Mouse (Mus musculus) heart, adult 8-10 months (tissue): ENCODE measurements around the gene Pde6d. TPM values are rescaled to one million over a fixed set of nuclear protein-coding genes. Genes with fewer than 3 reads are reported as not detected.
"Not testable (repeated sequence)": the region's sequence is repeated elsewhere in the genome, so short reads cannot be mapped to it uniquely, and the experiment has no call there.

Source experiments
- DNase-seq: peaks from one replicate; pipeline ENCODE4 v3.0.0; 2022; ENCODE audit warnings: low spot score
- total RNA-seq, 4 experiments: library from RNA; stranded (reverse); gene quantifications; 2 replicates each; pipeline ENCODE4 v1.2.4; 2022

Pde6d gene
- total RNA-seq, 4 experiments from 2014 or later: 38.9 to 47.2 (median 44.3) TPM

DNA sequence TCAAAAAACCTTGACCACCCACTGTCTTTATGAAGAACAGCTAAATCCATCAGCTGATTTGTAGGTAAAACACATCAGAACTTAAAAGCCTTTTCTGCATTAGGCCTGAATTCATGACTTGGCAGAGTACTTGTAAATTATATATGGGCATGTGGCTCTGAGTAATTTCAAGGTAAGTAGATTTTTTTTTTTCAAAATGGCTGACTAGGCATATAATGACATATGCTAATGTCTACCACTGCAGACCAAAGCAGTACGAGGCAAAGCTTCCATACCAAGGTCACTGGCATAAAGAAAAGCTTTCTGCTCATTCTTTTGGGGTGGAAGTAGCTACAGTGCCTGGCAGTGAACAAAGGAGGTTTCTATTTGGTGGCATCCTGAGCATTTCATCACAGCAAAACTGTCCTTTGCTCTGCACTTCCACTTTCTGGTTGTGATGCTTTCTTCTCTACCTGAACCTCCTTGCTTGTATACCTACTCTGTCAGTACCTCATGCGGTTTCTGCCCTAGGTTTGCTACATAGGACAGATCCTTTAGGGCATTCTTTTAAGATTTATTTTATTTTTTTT, 13.1 kb downstream of the Pde6d start:
- DNase-seq: no peak

DNA sequence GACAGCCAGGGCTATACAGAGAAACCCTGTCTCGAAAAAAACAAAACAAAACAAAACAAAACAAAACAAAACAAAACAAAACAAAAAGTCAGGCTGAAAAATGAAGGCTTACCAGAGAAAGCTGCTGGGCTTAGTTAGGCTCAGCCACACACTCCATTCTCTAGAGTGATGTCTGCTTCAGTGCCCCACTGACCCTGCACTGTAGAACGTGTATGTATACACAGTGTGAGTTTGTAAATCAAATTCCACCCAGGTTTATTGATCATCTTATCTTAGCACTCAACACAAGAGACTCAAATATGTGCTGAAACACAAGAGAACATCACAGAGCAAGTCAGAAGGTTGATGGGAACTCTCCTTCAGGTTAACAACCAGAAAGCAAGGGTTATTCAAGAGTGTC, 14.0 kb downstream of the Pde6d start:
- no peak for DNase-seq

DNA sequence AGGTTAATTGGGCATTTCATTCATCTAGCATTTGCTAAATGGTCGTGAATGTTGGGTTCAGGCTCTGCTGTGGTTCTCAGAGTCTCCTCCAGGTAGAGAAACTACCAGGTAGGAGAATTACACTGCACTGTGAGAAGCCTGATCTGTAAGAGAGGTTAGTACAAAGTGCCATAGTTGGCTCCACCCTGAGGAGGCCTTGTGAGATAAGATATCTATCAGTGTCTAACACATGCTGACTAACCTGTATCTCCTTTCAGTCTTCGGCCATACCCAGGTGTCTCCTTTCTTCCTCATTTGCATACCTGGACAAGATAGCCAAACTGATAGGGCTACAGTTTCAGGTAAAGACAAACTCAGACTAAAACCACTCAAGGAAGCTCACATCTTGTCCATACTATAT, 19.8 kb downstream of the Pde6d start:
- DNase-seq: no peak

DNA sequence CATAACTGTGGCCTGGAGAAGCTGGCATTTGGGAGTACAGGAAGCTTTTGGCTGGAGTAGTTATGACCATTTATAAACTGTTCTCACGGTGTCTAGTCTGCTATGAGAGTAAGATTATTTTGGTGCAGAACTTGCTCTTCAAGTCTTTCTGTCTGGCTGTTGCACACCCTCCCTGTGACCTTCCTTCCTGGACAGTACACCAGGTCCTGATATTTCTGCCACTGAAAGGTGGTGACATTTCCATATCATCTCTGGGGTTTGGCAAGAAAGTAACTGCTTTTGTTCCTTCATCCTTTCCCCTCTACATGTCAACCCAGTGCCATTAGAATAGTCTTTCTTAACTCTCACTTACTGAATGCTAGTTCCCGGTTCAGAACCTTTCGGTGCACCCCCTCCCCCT, 23.2 kb downstream of the Pde6d start:
- peak; percentile 50 for DNase-seq

DNA sequence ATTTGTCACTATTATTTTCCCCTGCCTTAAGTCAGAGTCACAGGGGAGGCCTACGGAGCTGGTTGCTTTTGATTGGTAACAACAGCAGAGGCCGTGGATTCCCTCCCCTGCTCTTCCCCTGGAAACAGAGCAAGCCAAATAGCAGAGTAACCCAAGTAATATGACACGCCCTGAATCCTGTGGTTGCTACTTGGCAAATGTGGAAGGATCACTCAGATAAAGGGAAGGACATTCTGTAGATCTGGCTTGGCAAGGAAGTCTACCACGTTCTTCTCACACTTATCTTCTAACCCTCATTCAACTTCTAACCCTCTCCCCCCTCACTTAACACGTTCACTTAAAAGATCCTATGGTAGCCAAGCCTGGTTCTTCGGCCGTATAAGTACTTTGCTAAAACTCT, 24.6 kb downstream of the Pde6d start:
- DNase-seq: peak; percentile 54

DNA sequence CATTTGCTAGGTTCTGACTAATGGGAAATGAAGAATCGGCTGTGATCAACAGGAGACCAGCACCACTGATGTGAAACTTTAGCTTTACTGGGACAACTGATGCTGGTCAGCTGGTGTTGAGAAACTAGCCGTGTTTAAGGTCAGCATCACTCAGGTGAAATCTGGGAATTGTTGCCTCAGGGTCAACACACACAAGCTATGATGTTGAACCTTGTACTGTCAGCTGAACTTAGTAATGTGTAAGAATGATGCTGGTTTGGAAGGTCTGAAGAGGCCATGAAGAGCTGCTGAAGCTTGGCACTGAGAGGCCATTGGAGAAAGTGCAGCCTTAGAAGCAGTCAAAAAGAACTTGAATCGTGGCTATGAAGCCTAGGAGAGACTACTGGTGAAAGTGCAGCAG, 26.8 kb downstream of the Pde6d start:
- DNase-seq: no peak

GRCm38 (mm10) chr1:86551877-86552276, 30.6 kb downstream of the Pde6d start:
- no peak for DNase-seq

DNA sequence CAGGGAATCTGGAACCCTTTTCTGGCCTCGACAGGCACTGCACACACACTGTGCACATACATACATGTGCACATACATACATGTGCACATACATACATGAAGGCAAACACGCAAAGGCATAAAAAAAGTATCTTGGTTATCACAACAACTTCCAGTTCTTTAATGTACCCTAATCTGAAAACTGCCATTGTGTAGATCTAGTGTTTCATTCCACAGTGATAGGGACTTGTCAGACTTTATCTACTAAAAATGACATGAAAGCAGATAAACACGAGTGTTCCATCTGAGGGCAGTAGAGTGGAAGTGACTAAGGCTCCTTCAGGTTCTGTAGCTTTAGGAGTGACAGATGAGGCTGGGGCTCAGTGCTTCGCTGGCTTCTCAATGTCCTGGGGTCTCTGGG, 31.1 kb downstream of the Pde6d start:
- DNase-seq: no peak

GRCm38 (mm10) chr1:86546797-86547196, 35.6 kb downstream of the Pde6d start:
- DNase-seq: no peak

- no peak for DNase-seq
Observed at GRCm38 (mm10) chr1:86542584-86542983, 39.8 kb downstream of the Pde6d start.

DNA sequence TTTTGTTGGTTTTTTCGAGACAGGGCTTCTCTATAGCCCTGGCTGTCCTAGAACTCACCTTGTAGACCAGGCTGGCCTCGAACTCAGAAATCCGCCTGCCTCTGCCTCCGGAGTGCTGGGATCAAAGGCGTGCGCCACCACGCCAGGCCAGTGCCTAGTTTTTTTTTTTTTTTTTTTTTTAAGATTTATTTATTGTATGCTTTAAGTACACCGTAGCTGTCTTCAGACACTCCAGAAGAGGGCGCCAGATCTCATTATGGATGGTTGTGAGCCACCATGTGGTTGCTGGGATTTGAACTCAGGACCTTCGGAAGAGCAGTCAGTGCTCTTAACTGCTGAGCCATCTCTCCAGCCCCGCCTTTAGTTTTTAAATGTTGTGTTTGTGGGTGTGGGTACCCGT, 42.8 kb downstream of the Pde6d start:
- not testable (repeated sequence) for DNase-seq

GRCm38 (mm10) chr1:86538383-86538782, 44.0 kb downstream of the Pde6d start:
- DNase-seq: no peak

DNA sequence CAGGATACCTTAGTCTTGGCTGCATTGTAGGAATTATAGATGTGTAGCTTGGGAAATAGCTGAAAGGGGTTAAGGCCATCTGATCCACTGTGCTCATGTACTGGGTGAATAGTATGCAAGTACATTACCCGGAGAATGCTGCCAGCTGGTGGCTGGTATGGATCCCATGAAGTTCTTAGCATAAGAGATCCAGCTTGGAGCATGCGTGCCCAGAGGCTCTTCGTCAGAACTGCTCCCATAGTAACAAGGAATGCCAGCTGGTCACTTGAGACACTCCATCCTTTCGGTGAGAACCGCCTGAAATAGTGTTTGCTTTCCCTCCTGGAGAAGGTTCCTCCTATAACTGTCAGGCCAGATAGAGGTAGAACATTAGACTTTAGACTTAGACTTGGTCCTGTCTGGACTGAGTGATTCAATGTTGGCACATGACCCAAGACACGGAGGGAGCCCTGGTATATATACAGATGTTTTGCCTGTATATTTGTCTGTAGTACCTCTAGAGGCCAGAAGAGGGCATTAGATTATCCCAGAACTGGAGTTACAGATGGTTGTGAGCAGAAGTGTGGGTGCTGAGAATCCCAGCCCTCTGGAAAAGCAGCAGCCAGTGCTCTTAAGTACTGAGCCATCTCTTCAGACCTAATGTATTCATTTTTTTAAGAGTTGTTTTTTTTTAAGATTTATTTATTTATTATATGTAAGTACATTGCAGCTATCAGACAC, 48.9 kb downstream of the Pde6d start:
- no peak for DNase-seq

DNA sequence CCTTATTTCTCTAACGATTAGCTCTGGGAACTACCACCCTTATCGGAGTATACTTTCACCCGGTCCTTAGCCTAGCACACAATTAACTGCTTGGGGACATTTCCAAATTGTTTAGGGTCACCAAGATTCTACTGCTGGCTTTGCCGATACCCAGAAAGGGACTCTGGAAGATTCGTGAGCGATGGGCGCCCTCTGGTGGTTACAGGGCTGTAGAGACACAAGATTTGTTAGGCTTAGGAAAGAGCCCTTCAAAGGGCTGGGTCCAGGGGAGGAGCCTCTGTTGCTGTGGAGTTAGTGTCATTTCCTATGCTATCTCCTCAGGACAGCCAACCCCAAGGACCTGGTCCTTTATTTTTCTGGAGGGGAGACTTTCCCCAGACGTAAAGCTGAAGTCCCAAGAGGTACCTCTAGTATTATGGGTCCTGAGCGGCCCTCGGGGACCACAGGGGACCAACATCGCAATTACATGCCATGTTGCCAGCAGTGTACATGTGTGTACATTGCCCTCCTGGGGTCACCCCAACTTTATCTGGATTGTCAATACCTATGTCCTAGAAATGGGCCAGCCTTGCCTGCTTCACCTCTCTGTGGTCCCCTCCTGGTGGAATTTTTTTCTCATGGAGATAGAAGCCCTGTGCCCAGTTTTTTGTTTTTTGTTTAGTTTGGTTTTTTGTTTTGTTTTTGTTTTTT, 49.9 kb downstream of the Pde6d start:
- peak; percentile 93 for DNase-seq

GRCm38 (mm10) chr1:86531547-86532321, 50.7 kb downstream of the Pde6d start:
- no peak for DNase-seq

GRCm38 (mm10) chr1:86530871-86531546, 51.4 kb downstream of the Pde6d start:
- no peak for DNase-seq

DNA sequence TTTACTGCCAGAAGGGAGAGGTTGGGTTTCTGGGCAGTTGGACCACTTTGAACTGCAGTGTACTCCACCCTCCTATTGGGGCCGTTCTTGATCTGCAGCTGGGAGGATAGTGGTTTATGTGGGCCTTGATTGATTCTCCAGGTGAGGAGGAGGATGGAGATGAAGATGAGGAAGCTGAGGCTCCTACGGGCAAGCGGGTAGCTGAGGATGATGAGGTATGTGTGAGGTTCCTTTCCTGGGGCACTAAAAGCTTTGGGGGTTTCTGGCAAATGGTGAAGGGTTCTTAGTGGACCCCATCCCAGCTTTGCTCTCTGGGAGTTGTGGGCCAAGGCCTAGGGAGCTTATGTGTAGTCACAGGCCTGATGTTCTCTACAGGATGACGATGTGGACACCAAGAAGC, 52.8 kb downstream of the Pde6d start:
- no peak for DNase-seq

GRCm38 (mm10) chr1:86528571-86529180, 53.8 kb downstream of the Pde6d start:
- peak; percentile 48 for DNase-seq

DNA sequence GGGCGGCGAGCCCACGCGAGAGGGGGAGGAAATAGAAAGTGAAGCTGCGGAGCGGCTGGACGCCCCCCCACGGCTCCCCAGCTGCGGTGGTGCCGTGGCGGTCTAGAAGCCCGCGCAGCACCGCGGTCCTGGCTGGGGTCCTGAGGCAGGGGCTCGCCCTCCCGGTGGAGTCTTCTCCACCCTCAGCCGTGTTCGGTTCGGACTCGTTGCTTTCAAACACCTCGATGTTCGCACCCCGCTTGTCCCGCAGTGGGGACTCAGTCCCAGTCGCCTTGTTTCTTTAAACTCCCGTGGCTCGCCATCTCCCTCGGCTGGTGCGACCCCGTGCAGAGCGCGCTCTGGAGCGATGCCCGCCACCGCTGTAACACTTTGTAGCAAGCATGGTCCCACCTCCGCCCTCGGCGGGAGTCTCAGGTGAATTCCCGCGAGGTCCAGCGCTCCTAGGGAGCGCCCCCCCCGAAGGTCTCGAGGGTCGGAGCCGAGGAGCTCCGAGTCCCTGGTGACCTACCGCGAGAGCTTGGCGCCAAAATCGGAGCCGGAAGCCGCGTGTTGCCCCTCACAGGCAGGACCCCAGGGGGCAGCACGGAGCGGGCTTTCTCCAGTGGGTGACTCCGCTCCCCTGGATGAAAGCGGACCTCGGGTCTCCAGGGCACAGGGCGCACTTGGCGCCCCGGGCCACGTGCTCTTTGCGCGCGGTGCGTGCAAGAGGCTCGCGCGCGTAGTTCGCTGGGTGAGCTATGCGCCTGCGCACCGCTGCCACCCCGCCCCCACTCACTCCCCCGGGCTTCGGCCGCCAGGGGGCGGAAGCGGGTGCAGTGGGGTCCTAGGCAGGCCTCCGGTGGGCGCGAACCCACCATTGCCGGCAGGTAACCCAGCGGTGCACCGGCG, 54.6 kb downstream of the Pde6d start:
- peak; percentile 90 for DNase-seq
